Mouse (Mus musculus) olfactory bulb, adult 2 months (tissue): Measurements from ENCODE around the gene Umps. TPM values are rescaled to one million over a fixed set of nuclear protein-coding genes. Genes with fewer than 3 reads are reported as not detected.

Source experiments
- H3K27ac ChIP-seq: fragments of 200-500 bp; 2 replicates; pipeline ENCODE4 v1.5.1; 2012; ENCODE audit warnings: low read depth, low read length; ENCODE audit not compliant: insufficient read depth
- H3K4me1 ChIP-seq: fragments of 200-500 bp; 2 replicates; pipeline ENCODE4 v1.6.1; 2012; ENCODE audit warnings: low read length; ENCODE audit not compliant: control insufficient read depth, insufficient read depth
- H3K4me3 ChIP-seq: fragments of 200-500 bp; 2 replicates; pipeline ENCODE4 v1.5.1; 2012; ENCODE audit warnings: mild to moderate bottlenecking, low read depth, low read length, moderate library complexity; ENCODE audit not compliant: insufficient read depth
- CTCF ChIP-seq: fragments of 200-500 bp; IDR thresholded peaks from 2 replicates; pipeline ENCODE4 v1.5.1; 2012; ENCODE audit warnings: low read depth, mild to moderate bottlenecking, low read length, moderate library complexity; ENCODE audit not compliant: insufficient read depth
- POLR2A ChIP-seq: fragments of 200-500 bp; IDR thresholded peaks from 2 replicates; pipeline ENCODE4 v1.6.1; 2012; ENCODE audit warnings: mild to moderate bottlenecking, low read depth, low read length, moderate library complexity; ENCODE audit not compliant: insufficient read depth
- WGBS: fragments of 180-500 bp; shearing (Covaris S2); methylation state at CpG from one replicate; pipeline ENCODE4 v1.1.7; 2018; 5-methylcytosine and 5-hydroxymethylcytosine counted together
- polyA plus RNA-seq: library from polyadenylated mRNA; stranded (reverse); fragments of >200 nt; gene quantifications from 2 replicates; pipeline ENCODE4 v1.2.4, GENCODE M21; 2012; ENCODE audit warnings: low replicate concordance; ENCODE audit not compliant: missing spikeins, insufficient read depth, insufficient read length

Umps gene
- polyA plus RNA-seq, 1 experiment = not detected

GRCm38 (mm10) chr16:33998011-33998410 lies 31.2 kb upstream of the Umps start:
- TF ChIP-seq POLR2A (no peak), CTCF (no peak)
- 93% methylated on average over 6 of the region's 6 CpGs for WGBS
- Histone ChIP-seq H3K4me3 (no peak overlapping the region), H3K4me1 (peaks cover 8% of the 10 kb centered on the region; the same call in 1 of the 2 replicates), H3K27ac (no peak overlapping the region)

DNA sequence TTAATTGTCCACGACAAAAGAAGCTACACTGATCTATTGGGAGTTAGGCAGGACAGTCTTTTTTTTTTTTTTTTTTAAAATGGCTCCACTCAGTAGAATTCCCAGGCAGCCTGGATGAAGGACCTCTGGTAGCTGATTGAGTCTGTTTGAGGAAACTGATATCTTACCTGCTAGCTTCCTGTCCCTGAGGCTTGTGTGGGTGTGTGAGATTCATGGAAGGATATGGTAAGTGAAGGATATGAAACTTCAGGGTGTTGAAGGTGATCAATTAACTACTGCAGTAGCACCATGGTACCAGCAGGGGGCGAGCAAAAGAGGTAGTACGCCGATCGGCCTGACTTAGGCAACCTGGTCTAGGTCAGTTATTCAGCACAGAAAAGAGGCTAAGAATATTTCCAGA lies 29.2 kb upstream of the Umps start:
- 7% methylated on average over 5 of the region's 5 CpGs for WGBS
- TF ChIP-seq POLR2A (no peak), CTCF (no peak)
- Histone ChIP-seq H3K4me3 (no peak overlapping the region), H3K27ac (no peak overlapping the region), H3K4me1 (peaks cover 4% of the 10 kb centered on the region; the same call in 1 of the 2 replicates)

- TF ChIP-seq CTCF (no peak), POLR2A (no peak)
- 87% methylated on average over 3 of the region's 3 CpGs for WGBS
- Histone ChIP-seq H3K27ac (no peak overlapping the region), H3K4me3 (no peak overlapping the region), H3K4me1 (peaks cover 4% of the 10 kb centered on the region; the same call in 1 of the 2 replicates)
Measured at GRCm38 (mm10) chr16:33995496-33995895, 28.7 kb upstream of the Umps start.

DNA sequence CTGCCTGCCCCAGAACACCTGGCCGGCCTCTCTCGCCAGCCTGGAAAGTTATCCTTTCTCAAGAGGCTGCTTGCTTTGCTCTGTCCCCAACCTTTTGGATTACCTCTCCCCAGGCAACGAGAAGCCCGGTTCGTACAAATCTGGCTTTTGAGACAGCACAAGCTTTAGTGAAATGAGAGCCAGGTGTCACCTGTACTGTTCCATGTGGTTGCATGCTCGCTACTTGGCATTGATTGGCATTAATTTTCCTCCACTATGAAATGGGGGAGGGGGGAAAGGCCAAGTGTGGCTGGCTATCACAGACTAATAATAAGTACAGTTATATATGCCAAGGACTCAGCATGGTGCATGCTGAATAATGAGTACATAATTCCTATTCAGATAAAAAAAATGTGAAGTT lies 27.5 kb upstream of the Umps start:
- no peak overlapping the region for H3K27ac ChIP-seq
- no peak overlapping the region for H3K4me3 ChIP-seq
- no peak for TF ChIP-seq POLR2A
- no peak for TF ChIP-seq CTCF
- WGBS = 86% methylated on average over 6 of the region's 6 CpGs
- peaks cover 4% of the 10 kb centered on the region; the same call in 1 of the 2 replicates for H3K4me1 ChIP-seq

DNA sequence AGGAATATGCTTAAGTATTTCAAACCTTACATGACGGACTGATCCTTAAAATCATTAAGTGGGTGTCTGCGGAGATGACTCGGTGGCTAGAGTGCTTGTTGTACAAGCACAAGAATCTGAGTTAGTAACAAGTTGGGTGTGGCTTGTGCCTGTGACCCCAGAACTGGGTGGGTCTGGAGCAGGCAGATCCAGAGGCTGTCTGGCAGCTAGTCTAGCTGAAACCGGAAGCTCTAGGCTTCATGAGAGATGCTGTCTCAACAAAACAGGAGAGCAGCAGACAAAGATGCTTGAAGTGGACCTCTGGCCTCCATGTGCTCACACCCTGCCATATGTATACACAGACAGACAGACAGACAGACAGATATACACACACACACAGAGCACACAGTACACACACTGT lies 23.9 kb upstream of the Umps start:
- 79% methylated on average over 4 of the region's 4 CpGs for WGBS
- no peak for TF ChIP-seq POLR2A
- no peak for TF ChIP-seq CTCF
- peaks cover 4% of the 10 kb centered on the region; the same call in 1 of the 2 replicates for H3K4me1 ChIP-seq
- H3K4me3 ChIP-seq = no peak overlapping the region
- no peak overlapping the region for H3K27ac ChIP-seq

DNA sequence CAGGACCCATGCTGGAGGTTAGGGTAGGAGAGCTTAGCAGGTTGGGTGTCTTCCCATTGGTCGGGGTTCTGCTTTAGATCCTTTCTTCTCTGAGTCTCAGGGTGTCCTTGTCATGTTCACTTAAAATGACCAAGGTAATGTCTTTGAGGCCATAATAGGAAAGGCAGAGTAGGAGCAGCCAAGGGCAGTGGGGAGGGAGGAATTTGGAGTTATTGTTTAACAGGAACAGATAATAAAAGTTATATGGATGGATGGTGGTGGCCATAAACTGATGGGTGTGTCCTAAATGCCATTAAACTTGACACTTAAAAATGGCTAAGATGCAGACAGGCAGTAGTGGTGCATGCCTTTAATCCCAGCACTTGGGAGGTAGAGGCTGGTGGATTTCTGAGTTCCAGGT lies 22.3 kb upstream of the Umps start:
- H3K4me1 ChIP-seq = peaks cover 2% of the 10 kb centered on the region; the same call in 1 of the 2 replicates
- no peak overlapping the region for H3K27ac ChIP-seq
- no peak overlapping the region for H3K4me3 ChIP-seq
- WGBS = 94% methylated on average over 1 of the region's 1 CpGs
- TF ChIP-seq POLR2A (no peak), CTCF (no peak)

DNA sequence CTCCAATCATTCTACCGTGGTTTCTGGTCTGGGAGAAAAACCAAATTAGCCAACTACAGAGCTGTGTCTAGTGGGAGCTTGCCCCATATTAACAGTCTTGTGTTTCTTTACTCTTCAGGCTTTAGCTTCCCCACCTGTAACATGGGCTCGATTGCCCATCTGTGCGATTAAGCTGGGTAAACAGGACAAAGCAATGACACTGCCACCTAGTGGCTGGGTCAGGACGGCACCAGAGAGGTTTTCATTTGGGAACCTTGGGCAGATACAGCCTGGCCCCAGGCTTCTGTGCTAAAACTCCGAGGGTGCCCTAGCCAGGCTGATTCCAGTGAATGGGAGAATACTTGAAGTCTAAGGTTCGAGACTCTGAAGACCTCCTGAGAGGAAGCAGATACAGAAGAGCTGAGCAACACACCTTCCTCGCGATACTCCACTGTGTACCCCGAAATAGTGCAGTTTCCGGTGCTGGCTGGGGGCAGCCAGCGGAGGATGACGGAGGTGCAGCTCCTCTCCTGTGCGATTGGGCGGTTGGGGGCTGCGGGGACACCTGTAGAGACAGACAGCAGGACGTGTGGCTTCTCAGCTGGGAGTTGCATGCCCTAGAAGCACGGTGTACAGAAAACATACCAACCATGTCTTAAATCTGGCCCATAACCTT lies 21.6 kb upstream of the Umps start:
- peak; percentile 47; the same call in 1 of the 2 replicates for TF ChIP-seq CTCF
- no peak for TF ChIP-seq POLR2A
- 63% methylated on average over 17 of the region's 17 CpGs for WGBS
- Histone ChIP-seq H3K4me3 (no peak overlapping the region), H3K27ac (no peak overlapping the region), H3K4me1 (no peaks in the 10 kb centered on the region)

DNA sequence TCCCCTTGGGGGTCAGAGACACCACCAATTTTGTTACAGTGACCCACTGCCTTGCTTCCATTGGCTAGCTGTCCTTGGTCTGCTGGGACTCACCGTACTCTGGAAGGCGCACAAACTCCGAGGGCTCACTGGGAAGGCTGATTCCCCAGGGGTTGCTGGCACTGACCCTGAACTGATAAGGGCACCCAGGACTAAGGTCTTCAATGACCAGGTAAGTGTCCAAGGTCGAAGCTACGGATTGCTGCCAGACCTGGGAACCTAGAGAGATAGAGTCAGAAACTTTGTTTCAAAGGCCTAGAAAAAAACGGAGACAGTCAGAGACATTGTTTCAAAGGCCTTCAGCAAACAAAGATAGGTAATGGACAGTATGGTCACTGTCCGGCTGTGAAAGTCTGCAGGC lies 20.2 kb upstream of the Umps start:
- Histone ChIP-seq H3K27ac (no peak overlapping the region), H3K4me3 (no peak overlapping the region), H3K4me1 (no peaks in the 10 kb centered on the region)
- 92% methylated on average over 7 of the region's 7 CpGs for WGBS
- TF ChIP-seq POLR2A (no peak), CTCF (no peak)

- no peak for TF ChIP-seq POLR2A
- no peak for TF ChIP-seq CTCF
- WGBS = 89% methylated on average over 6 of the region's 6 CpGs
- no peak overlapping the region for H3K4me3 ChIP-seq
- H3K27ac ChIP-seq = no peak overlapping the region
- H3K4me1 ChIP-seq = no peaks in the 10 kb centered on the region
Measured at GRCm38 (mm10) chr16:33985372-33985771, 18.5 kb upstream of the Umps start.

DNA sequence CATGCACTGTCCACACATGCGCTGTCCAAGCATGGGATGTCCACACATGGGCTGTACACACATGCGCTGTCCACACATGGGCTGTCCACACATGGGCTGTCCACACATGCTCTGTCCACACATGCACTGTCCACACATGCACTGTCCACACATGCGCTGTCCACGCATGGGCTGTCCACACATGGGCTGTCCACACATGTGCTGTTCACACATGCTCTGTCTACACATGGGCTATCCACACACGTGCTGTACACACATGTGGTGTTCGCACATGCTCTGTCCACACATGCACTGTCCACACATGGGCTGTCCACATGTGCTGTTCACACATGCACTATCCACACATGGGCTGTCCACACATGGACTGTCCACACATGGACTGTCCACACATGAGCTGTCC lies 16.9 kb upstream of the Umps start:
- 97% methylated on average over 6 of the region's 6 CpGs for WGBS
- no peaks in the 10 kb centered on the region for H3K4me1 ChIP-seq
- H3K4me3 ChIP-seq = no peak overlapping the region
- no peak overlapping the region for H3K27ac ChIP-seq
- TF ChIP-seq CTCF (no peak), POLR2A (no peak)
